Mouse (Mus musculus) cortical plate, adult 2 months (tissue): ENCODE data around the gene Ankrd55. TPM values are rescaled to one million over a fixed set of nuclear protein-coding genes. Genes with fewer than 3 reads are reported as not detected.
A peak's percentile ranks its signal among the peaks of the same experiment; 100 is the strongest.
"Not testable (repeated sequence)": the region's sequence is repeated elsewhere in the genome, so short reads cannot be mapped to it uniquely, and the experiment has no call there.

Source experiments
- H3K27ac ChIP-seq: fragments of 200-500 bp; 2 replicates; pipeline ENCODE4 v1.5.1; 2012; ENCODE audit warnings: low read length, control low read depth, inconsistent platforms; ENCODE audit not compliant: insufficient read depth
- H3K4me1 ChIP-seq: fragments of 200-500 bp; 2 replicates; pipeline ENCODE4 v1.6.1; 2011; ENCODE audit warnings: low read length; ENCODE audit not compliant: control insufficient read depth, insufficient read depth
- H3K4me3 ChIP-seq: fragments of 200-500 bp; 2 replicates; pipeline ENCODE4 v1.5.1; 2011; ENCODE audit warnings: mild to moderate bottlenecking, low read length, control low read depth; ENCODE audit not compliant: insufficient read depth
- CTCF ChIP-seq: fragments of 200-500 bp; IDR thresholded peaks from 2 replicates; pipeline ENCODE4 v1.5.1; 2011; ENCODE audit warnings: mild to moderate bottlenecking, control low read depth, low read length; ENCODE audit not compliant: insufficient read depth; ENCODE audit errors: extremely low read depth
- POLR2A ChIP-seq: fragments of 200-500 bp; IDR thresholded peaks from 2 replicates; pipeline ENCODE4 v1.6.1; 2011; ENCODE audit warnings: mild to moderate bottlenecking, low read length, control low read depth; ENCODE audit not compliant: insufficient read depth; ENCODE audit errors: extremely low read depth
- polyA plus RNA-seq: library from polyadenylated mRNA; depleted of rRNA; stranded (reverse); fragments of >200 nt; gene quantifications from 2 replicates; pipeline ENCODE4 v1.2.3, GENCODE M21; 2012

Gene Ankrd55
- polyA plus RNA-seq, 1 experiment, result 2.6 TPM

DNA sequence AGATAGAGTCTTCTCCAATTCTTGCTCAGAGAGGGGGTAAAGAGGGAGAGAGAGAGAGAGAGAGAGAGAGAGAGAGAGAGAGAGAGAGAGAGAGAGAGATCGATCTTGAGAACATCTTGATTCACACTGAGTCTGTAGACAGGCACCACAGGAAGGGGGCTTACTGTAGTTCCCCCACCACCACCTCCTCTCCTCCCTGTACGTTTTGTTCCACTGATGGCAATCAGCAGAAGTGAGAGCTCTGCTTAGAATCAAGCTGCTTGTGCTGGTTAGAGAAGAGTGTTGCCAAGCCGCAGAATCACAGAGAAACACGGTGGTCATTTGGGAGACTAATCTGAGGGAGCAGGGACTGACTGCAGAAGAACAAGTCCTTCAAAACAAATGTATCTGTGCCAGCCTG, 1.7 kb downstream of the Ankrd55 start:
- TF ChIP-seq CTCF (no peak), POLR2A (no peak)
- Histone ChIP-seq H3K4me1 (no peaks in the 10 kb centered on the region), H3K27ac (no peak overlapping the region), H3K4me3 (no peak overlapping the region; the same call in none of the 2 replicates)

DNA sequence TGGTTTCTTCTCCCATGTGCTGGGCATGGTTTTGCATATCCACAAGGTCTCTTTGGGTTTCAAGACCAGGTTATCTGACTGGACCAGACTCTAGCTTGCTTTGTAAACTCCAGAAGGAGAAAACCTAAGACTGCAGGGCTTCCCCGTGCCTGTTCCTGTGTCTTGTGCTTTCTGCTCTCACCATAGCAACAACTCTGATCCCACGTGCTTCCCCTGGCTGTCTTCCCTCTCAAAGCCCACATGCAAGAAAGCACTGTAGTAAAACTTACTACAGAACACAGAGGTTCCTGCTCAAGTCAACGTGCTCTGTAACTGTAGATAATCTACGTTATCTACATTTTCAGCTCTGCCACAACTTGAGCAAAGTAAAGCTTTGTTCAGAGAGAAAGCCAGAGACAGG, 4.2 kb downstream of the Ankrd55 start:
- no peaks in the 10 kb centered on the region for H3K4me1 ChIP-seq
- no peak overlapping the region for H3K4me3 ChIP-seq
- H3K27ac ChIP-seq, result no peak overlapping the region
- TF ChIP-seq POLR2A (no peak), CTCF (no peak)

- no peak overlapping the region for H3K4me3 ChIP-seq
- TF ChIP-seq POLR2A (no peak), CTCF (no peak)
- H3K4me1 ChIP-seq, result no peaks in the 10 kb centered on the region
- H3K27ac ChIP-seq, result no peak overlapping the region
Measured at GRCm38 (mm10) chr13:112293092-112293491, 4.8 kb downstream of the Ankrd55 start.

DNA sequence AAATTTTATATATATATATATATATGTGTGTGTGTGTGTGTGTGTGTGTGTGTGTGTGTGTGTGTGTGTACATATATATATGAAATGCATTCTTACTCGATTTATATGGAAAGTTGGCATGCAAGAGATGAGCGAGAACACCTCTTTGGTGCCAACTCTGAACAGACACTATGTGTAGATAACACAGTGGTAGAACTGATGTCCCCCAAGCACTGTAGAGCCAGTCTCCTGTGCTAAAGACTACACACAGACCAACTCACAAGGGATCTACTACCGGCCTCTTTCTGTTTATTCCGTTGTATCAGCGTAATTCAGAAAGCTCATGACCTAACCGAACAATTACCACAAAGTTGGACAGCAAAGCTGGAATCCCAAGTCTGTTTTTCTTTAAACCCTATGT, 6.2 kb downstream of the Ankrd55 start:
- H3K4me1 ChIP-seq, result no peaks in the 10 kb centered on the region
- TF ChIP-seq CTCF, result no peak
- no peak for TF ChIP-seq POLR2A
- no peak overlapping the region for H3K27ac ChIP-seq
- no peak overlapping the region for H3K4me3 ChIP-seq

- no peak for TF ChIP-seq POLR2A
- no peak for TF ChIP-seq CTCF
- no peak overlapping the region for H3K4me3 ChIP-seq
- no peak overlapping the region for H3K27ac ChIP-seq
- no peaks in the 10 kb centered on the region for H3K4me1 ChIP-seq
Measured at GRCm38 (mm10) chr13:112297781-112298180, 9.5 kb downstream of the Ankrd55 start.

DNA sequence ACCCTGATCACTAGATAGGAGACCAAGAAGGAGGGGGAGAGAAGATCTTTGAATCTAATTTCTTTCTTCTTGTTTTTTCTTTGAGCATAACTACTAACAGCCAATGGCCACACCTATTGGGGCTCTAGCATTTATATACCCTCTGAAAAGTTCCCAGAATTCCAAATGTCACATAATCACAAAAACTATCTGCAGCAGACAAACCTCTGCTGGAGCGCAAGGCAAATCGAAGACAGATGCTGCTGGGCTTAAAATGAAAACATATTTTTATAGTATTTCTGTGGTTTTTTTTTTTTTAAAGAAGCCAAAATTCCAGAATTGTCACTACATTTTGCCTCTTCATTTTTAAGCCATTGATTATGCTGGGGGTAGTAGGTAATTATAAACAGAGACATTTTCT, 15.2 kb downstream of the Ankrd55 start:
- Histone ChIP-seq H3K4me1 (no peaks in the 10 kb centered on the region), H3K27ac (no peak overlapping the region), H3K4me3 (no peak overlapping the region)
- TF ChIP-seq POLR2A (no peak), CTCF (no peak)

DNA sequence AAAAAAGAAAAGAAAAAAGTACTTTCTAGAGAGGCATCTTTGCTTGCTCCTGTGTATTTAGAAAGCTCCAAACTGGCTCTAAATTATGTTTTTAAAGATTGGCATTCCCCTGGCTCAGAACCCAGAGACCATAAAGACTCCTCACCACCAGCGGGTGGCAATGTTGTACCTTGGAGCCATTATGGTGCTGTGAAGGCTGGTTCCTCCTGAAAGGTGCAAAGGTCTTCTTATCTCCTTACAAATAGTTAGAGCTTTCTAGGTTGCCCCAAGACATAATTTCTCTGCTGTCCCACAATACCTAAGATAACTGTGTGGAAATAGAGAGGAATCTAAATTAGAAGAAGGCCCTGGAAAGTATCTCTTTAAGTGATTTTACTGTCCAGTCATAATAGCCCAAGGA, 20.4 kb downstream of the Ankrd55 start:
- Histone ChIP-seq H3K4me3 (no peak overlapping the region), H3K27ac (no peak overlapping the region), H3K4me1 (no peaks in the 10 kb centered on the region)
- TF ChIP-seq POLR2A (no peak), CTCF (peak; percentile 69)

DNA sequence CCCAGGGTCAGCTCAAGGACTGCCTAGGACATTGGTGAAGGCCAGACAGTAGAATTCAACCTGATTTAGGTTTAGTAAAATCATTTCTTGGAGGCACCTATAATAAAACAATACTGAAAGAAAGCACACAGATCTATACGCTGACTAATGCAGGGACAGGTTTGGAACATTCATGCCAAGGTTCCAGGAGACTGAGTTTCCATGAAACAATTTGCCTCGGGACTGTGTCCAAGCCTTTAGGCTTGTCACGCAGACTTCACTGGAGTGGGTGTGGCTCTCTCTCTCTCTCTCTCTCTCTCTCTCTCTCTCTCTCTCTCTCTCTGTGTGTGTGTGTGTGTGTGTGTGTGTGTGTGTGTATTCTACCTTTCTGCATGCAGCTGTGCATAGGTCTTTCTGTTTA, 23.4 kb downstream of the Ankrd55 start:
- not testable (repeated sequence) for H3K4me3 ChIP-seq, H3K27ac ChIP-seq, H3K4me1 ChIP-seq

- H3K4me3 ChIP-seq, result no peak overlapping the region
- no peak overlapping the region for H3K27ac ChIP-seq
- no peak for TF ChIP-seq CTCF
- TF ChIP-seq POLR2A, result no peak
- H3K4me1 ChIP-seq, result peaks cover 1% of the 10 kb centered on the region; the same call in 1 of the 2 replicates
Measured at GRCm38 (mm10) chr13:112315442-112315841, 27.2 kb downstream of the Ankrd55 start.

DNA sequence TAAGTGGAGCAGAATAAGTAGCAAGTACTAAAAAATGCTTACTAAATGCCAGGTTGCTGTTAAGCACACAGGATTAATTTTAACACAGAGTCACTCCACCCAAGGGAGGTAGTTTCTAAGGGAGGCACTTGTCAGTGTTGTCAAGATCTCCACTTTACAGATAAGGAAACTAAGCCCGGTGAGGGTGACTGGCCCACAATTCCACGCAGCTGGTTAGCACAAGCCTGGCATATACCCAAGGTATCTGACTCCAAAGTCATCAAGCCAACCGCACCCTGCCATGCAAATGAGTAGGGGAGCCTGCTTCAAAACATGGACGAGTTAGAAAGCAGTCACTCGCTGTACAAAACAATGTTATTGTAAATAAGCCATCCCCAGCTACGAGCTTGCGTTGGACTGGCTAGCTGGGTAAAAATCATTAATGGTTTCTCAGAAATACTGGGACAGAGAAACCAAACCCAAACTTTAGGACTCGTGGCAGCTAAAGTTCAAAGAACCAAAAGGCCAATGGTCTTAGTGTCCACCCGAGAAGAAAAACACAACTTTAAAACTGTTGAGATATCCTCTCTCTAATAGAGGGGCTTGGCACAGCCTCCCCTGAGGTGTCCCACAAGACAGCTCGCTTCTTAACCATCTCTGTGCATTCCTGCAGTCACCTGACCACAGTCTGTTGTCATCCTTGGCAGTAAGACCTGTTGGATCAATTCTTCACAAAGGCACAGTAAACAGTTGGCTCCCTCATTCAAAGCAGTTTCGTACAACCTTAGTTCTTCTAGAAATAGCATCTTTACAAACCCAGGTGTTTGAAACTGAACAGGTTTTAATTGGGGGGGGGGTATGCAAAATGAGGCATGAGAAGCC, 28.6 kb downstream of the Ankrd55 start:
- Histone ChIP-seq H3K4me1 (peaks cover 1% of the 10 kb centered on the region; the same call in 1 of the 2 replicates), H3K4me3 (no peak overlapping the region), H3K27ac (no peak overlapping the region)
- TF ChIP-seq CTCF (no peak), POLR2A (no peak)
